Mouse (Mus musculus): ENCODE measurements around the gene Camk1d. TPM values are rescaled to one million over a fixed set of nuclear protein-coding genes. Genes with fewer than 3 reads are reported as not detected.
"Not testable (repeated sequence)": the region's sequence is repeated elsewhere in the genome, so short reads cannot be mapped to it uniquely, and the experiment has no call there.

Camk1d gene
- polyA plus RNA-seq, 1 experiment from 2014 or later = 2.4 TPM

- no peaks in the 10 kb centered on the region for H3K27me3 ChIP-seq (ENCODE audit: control insufficient read depth, insufficient read depth, low read length)
- no peak overlapping the region for H3K4me2 ChIP-seq (replicated peaks; ENCODE audit: low read depth, low read length)
- ATAC-seq (ENCODE audit: low FRiP score, low TSS enrichment) = no peak
These were observed 430.0 kb downstream of the Camk1d start for GRCm38 (mm10) chr2:5284351-5284750.

GRCm38 (mm10) chr2:5282623-5283022, 431.7 kb downstream of the Camk1d start:
- H3K36me3 ChIP-seq (ENCODE audit: control insufficient read depth, insufficient read depth, low read length) = no peaks in the 10 kb centered on the region
- H3K4me3 ChIP-seq (ENCODE audit: low read length) = no peak overlapping the region
- H3K9ac ChIP-seq (ENCODE audit: low read depth, low read length) = no peak overlapping the region
- no peak overlapping the region for H3K27ac ChIP-seq (ENCODE audit: low read depth, low read length)
- H3K4me1 ChIP-seq (ENCODE audit: control insufficient read depth, insufficient read depth, low read length) = peaks cover 6% of the 10 kb centered on the region; the same call in 1 of the 2 replicates
- no peak overlapping the region for H3K4me2 ChIP-seq (replicated peaks; ENCODE audit: low read depth, low read length)
- ATAC-seq (ENCODE audit: low FRiP score, low TSS enrichment) = no peak
- peaks cover 3% of the 10 kb centered on the region; the same call in 1 of the 2 replicates for H3K9me3 ChIP-seq (ENCODE audit: control insufficient read depth, low read length)
- H3K27me3 ChIP-seq (ENCODE audit: control insufficient read depth, insufficient read depth, low read length) = no peaks in the 10 kb centered on the region
- WGBS = 81% methylated on average over 4 of the region's 4 CpGs

More at GRCm38 (mm10) chr2:5284351-5284750, 430.0 kb downstream of the Camk1d start:
- Histone ChIP-seq H3K9me3 (ENCODE audit: control insufficient read depth, low read length) (peaks cover 3% of the 10 kb centered on the region; the same call in 1 of the 2 replicates), H3K4me3 (ENCODE audit: low read length) (no peak overlapping the region), H3K36me3 (ENCODE audit: control insufficient read depth, insufficient read depth, low read length) (no peaks in the 10 kb centered on the region), H3K9ac (ENCODE audit: low read depth, low read length) (no peak overlapping the region), H3K4me1 (ENCODE audit: control insufficient read depth, insufficient read depth, low read length) (peaks cover 6% of the 10 kb centered on the region; the same call in 1 of the 2 replicates), H3K27ac (ENCODE audit: low read depth, low read length) (no peak overlapping the region)
- 91% methylated on average over 5 of the region's 5 CpGs for WGBS

- Histone ChIP-seq H3K4me2 (replicated peaks; ENCODE audit: low read depth, low read length) (no peak overlapping the region), H3K27ac (ENCODE audit: low read depth, low read length) (no peak overlapping the region), H3K9me3 (ENCODE audit: control insufficient read depth, low read length) (no peaks in the 10 kb centered on the region), H3K4me3 (ENCODE audit: low read length) (no peak overlapping the region), H3K9ac (ENCODE audit: low read depth, low read length) (no peak overlapping the region), H3K27me3 (ENCODE audit: control insufficient read depth, insufficient read depth, low read length) (no peaks in the 10 kb centered on the region), H3K36me3 (ENCODE audit: control insufficient read depth, insufficient read depth, low read length) (no peaks in the 10 kb centered on the region), H3K4me1 (ENCODE audit: control insufficient read depth, insufficient read depth, low read length) (no peaks in the 10 kb centered on the region)
- WGBS = 51% methylated on average over 2 of the region's 2 CpGs
- ATAC-seq (ENCODE audit: low FRiP score, low TSS enrichment) = peak; percentile 39; the same call in 1 of the 2 replicates
These were observed 446.3 kb downstream of the Camk1d start for GRCm38 (mm10) chr2:5267980-5268379.

- 95% methylated on average over 2 of the region's 2 CpGs for WGBS
- Histone ChIP-seq H3K27ac (ENCODE audit: low read depth, low read length) (no peak overlapping the region), H3K9ac (ENCODE audit: low read depth, low read length) (no peak overlapping the region), H3K9me3 (ENCODE audit: control insufficient read depth, low read length) (peaks cover 3% of the 10 kb centered on the region; the same call in 1 of the 2 replicates), H3K4me1 (ENCODE audit: control insufficient read depth, insufficient read depth, low read length) (no peaks in the 10 kb centered on the region), H3K4me3 (ENCODE audit: low read length) (no peak overlapping the region), H3K4me2 (replicated peaks; ENCODE audit: low read depth, low read length) (no peak overlapping the region), H3K36me3 (ENCODE audit: control insufficient read depth, insufficient read depth, low read length) (no peaks in the 10 kb centered on the region), H3K27me3 (ENCODE audit: control insufficient read depth, insufficient read depth, low read length) (no peaks in the 10 kb centered on the region)
- ATAC-seq (ENCODE audit: low FRiP score, low TSS enrichment) = no peak
These were observed 452.0 kb downstream of the Camk1d start for GRCm38 (mm10) chr2:5262279-5262678.

- H3K27ac ChIP-seq (ENCODE audit: low read depth, low read length) = no peak overlapping the region
- WGBS = 63% methylated on average over 3 of the region's 3 CpGs
- no peaks in the 10 kb centered on the region for H3K4me1 ChIP-seq (ENCODE audit: control insufficient read depth, insufficient read depth, low read length)
- no peak overlapping the region for H3K9ac ChIP-seq (ENCODE audit: low read depth, low read length)
- no peak overlapping the region for H3K4me3 ChIP-seq (ENCODE audit: low read length)
- no peaks in the 10 kb centered on the region for H3K27me3 ChIP-seq (ENCODE audit: control insufficient read depth, insufficient read depth, low read length)
- no peak overlapping the region for H3K4me2 ChIP-seq (replicated peaks; ENCODE audit: low read depth, low read length)
- H3K36me3 ChIP-seq (ENCODE audit: control insufficient read depth, insufficient read depth, low read length) = no peaks in the 10 kb centered on the region
- no peak for ATAC-seq (ENCODE audit: low FRiP score, low TSS enrichment)
- H3K9me3 ChIP-seq (ENCODE audit: control insufficient read depth, low read length) = peaks cover 3% of the 10 kb centered on the region; the same call in 1 of the 2 replicates
These were observed 456.1 kb downstream of the Camk1d start for GRCm38 (mm10) chr2:5258250-5258649.

- no peak for ATAC-seq (ENCODE audit: low FRiP score, low TSS enrichment)
- Histone ChIP-seq H3K4me2 (replicated peaks; ENCODE audit: low read depth, low read length) (no peak overlapping the region), H3K9ac (ENCODE audit: low read depth, low read length) (no peak overlapping the region), H3K4me1 (ENCODE audit: control insufficient read depth, insufficient read depth, low read length) (no peaks in the 10 kb centered on the region), H3K27me3 (ENCODE audit: control insufficient read depth, insufficient read depth, low read length) (no peaks in the 10 kb centered on the region), H3K9me3 (ENCODE audit: control insufficient read depth, low read length) (0 out of 2 replicates have a peak, but pooled peaks cover 3% of the 10 kb centered on the region), H3K4me3 (ENCODE audit: low read length) (no peak overlapping the region), H3K36me3 (ENCODE audit: control insufficient read depth, insufficient read depth, low read length) (no peaks in the 10 kb centered on the region), H3K27ac (ENCODE audit: low read depth, low read length) (no peak overlapping the region)
- 78% methylated on average over 12 of the region's 12 CpGs for WGBS
These were observed 464.3 kb downstream of the Camk1d start for GRCm38 (mm10) chr2:5249969-5250368.

GRCm38 (mm10) chr2:5249199-5249598, 465.1 kb downstream of the Camk1d start:
- H3K4me2 ChIP-seq (replicated peaks; ENCODE audit: low read depth, low read length); H3K9me3 ChIP-seq (ENCODE audit: control insufficient read depth, low read length); H3K9ac ChIP-seq (ENCODE audit: low read depth, low read length); H3K27ac ChIP-seq (ENCODE audit: low read depth, low read length); H3K4me1 ChIP-seq (ENCODE audit: control insufficient read depth, insufficient read depth, low read length); ATAC-seq (ENCODE audit: low FRiP score, low TSS enrichment); H3K4me3 ChIP-seq (ENCODE audit: low read length); H3K36me3 ChIP-seq (ENCODE audit: control insufficient read depth, insufficient read depth, low read length); H3K27me3 ChIP-seq (ENCODE audit: control insufficient read depth, insufficient read depth, low read length): not testable (repeated sequence)
- WGBS = 91% methylated on average over 6 of the region's 6 CpGs

Other genes starting within 250 kb of the Camk1d start
- gene Nudt5, start 130.5 kb upstream of the Camk1d start, polyA plus RNA-seq (2014; fragmentation: Nextera tagmentation; extraction: Ambion mirVana) = 83.8 and 101 TPM in 2 replicates
- gene Cdc123, start 130.6 kb upstream of the Camk1d start, polyA plus RNA-seq (2014; fragmentation: Nextera tagmentation; extraction: Ambion mirVana) = 291 and 357 TPM in 2 replicates
- 3.7 and 4.0 TPM in 2 replicates for gene Gm13199, start 148.4 kb upstream of the Camk1d start, polyA plus RNA-seq (2014; fragmentation: Nextera tagmentation; extraction: Ambion mirVana)
- 85.3 and 102 TPM in 2 replicates for gene Sec61a2, start 180.9 kb upstream of the Camk1d start, polyA plus RNA-seq (2014; fragmentation: Nextera tagmentation; extraction: Ambion mirVana)
- gene Dhtkd1, start 228.3 kb upstream of the Camk1d start, polyA plus RNA-seq (2014; fragmentation: Nextera tagmentation; extraction: Ambion mirVana) = 4.0 and 5.5 TPM in 2 replicates
- 12.1 and 12.5 TPM in 2 replicates for gene Upf2, start 237.0 kb upstream of the Camk1d start, polyA plus RNA-seq (2014; fragmentation: Nextera tagmentation; extraction: Ambion mirVana)

All from kidney, embryonic 14.5 days (tissue).